Mouse (Mus musculus) cortical plate, adult 2 months (tissue): ENCODE measurements at regions not wholly inside any gene's neighbourhood (a gene's known extent, or its start where the extent isn't known, plus 50 kb on each side); places are given as distances from the start of the nearest gene placed in this dataset.

Experiments
- CTCF ChIP-seq: fragments of 200-500 bp; IDR thresholded peaks from 2 replicates; pipeline ENCODE4 v1.5.1; 2011; ENCODE audit warnings: mild to moderate bottlenecking, control low read depth, low read length; ENCODE audit not compliant: insufficient read depth; ENCODE audit errors: extremely low read depth
- POLR2A ChIP-seq: fragments of 200-500 bp; IDR thresholded peaks from 2 replicates; pipeline ENCODE4 v1.6.1; 2011; ENCODE audit warnings: mild to moderate bottlenecking, low read length, control low read depth; ENCODE audit not compliant: insufficient read depth; ENCODE audit errors: extremely low read depth

DNA sequence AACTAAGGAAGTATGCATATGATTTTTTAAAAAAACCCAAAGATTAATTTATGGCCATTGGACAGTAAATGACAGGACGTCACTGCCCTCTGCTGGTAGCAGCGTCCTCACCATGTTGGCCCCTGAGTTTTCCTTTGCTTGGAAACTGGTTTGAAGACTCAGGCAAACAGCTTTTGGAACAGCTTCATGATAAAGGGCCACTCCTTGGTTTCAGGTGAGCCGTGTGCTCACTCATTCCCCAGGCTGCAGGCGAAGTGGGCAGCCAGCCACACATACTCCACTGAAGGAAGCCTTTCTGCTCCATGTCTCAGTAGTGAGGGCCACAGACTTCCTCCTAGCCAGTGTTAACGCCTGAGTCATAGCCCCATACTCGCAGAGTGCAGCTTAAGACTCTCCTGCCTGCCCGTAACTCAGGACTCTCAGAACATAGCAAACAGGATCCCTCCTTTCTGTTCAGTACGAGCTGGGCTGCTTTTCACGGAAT is 87.2 kb upstream of the Parp11 start:
- TF ChIP-seq POLR2A (no peak), CTCF (peak; percentile 87)
